Mouse (Mus musculus): ENCODE measurements around the gene Dusp8. TPM values are rescaled to one million over a fixed set of nuclear protein-coding genes. Genes with fewer than 3 reads are reported as not detected.

Dusp8 gene
- polyA plus RNA-seq, 1 experiment from 2014 or later, result 1.8 TPM

DNA sequence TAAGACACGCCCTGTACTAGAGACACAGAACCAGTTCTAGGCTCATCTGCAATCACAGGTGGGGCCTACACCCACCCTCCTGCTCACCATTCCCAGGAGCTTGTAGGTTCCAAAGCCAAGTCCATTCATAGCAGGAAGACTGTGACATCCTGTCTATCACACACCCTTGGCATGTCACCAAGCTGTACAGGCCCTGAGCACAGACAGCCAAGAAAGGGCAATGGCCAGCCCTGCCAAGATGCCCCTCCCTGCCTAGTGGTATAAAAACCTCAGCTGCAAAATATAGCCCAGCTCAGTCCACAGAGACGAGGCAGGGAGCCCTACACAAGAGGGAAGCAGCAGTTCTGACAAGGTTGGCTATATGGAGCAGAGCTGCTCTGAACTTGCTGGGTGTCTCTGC lies 61.4 kb downstream of the Dusp8 start:
- H3K9ac ChIP-seq (replicated peaks), result no peak overlapping the region
- DNase-seq, result no peak
- no peak for ATAC-seq
- H3K4me1 ChIP-seq (ENCODE audit: insufficient read depth), result no peaks in the 10 kb centered on the region; the same call in 1 of the 2 replicates
- no peak overlapping the region; the same call in 1 of the 2 replicates for H3K27ac ChIP-seq (ENCODE audit: low read depth)
- WGBS (ENCODE audit: insufficient replicate concordance), result 72% methylated on average over 2 of the region's 2 CpGs
- no peaks in the 10 kb centered on the region for H3K27me3 ChIP-seq (ENCODE audit: insufficient read depth, low read length)
- TF ChIP-seq EP300 (IDR thresholded peaks at IDR 0.05; ENCODE audit: low read depth), result no peak
- TF ChIP-seq CTCF (IDR thresholded peaks at IDR 0.05; ENCODE audit: low read depth), result no peak
- H3K4me3 ChIP-seq (ENCODE audit: low read depth, low read length), result no peak overlapping the region
- peaks cover 4% of the 10 kb centered on the region; the same call in 1 of the 2 replicates for H3K36me3 ChIP-seq (replicated peaks; ENCODE audit: insufficient read depth, low read length)
- no peaks in the 10 kb centered on the region for H3K9me3 ChIP-seq (ENCODE audit: low read length)
- no peak overlapping the region for H3K4me2 ChIP-seq (ENCODE audit: low read depth, low read length)

DNA sequence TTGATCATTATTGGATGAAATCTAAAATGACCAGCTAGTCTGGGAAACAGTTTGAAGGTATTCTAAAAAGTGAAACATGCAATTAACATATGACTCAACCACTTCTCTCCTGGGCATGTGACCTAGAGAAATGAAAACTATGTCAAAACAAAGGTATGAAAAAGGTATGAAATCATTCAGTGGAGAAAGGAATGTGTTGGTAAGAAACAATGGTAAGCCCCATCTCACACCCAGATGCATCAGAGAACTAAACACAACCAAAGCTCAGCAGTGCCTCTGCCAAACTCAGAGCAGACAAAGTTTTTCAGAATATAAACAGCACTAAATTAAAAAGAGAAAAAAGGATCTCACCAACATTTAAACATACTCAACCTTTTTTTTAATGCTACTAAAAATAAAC lies 65.6 kb downstream of the Dusp8 start:
- Histone ChIP-seq H3K27me3 (ENCODE audit: insufficient read depth, low read length) (no peaks in the 10 kb centered on the region), H3K9ac (replicated peaks) (no peak overlapping the region), H3K4me1 (ENCODE audit: insufficient read depth) (no peaks in the 10 kb centered on the region), H3K27ac (ENCODE audit: low read depth) (no peak overlapping the region), H3K9me3 (ENCODE audit: low read length) (no peaks in the 10 kb centered on the region), H3K36me3 (replicated peaks; ENCODE audit: insufficient read depth, low read length) (peaks cover 4% of the 10 kb centered on the region; the same call in 1 of the 2 replicates), H3K4me2 (ENCODE audit: low read depth, low read length) (no peak overlapping the region), H3K4me3 (ENCODE audit: low read depth, low read length) (no peak overlapping the region)
- ATAC-seq (no peak), DNase-seq (no peak)
- no peak for TF ChIP-seq CTCF (IDR thresholded peaks at IDR 0.05; ENCODE audit: low read depth)
- TF ChIP-seq EP300 (IDR thresholded peaks at IDR 0.05; ENCODE audit: low read depth), result no peak

Other genes with a start within 250 kb of the Dusp8 start
- 15.5 and 18.7 TPM in 2 replicates for gene Tollip, start 177.3 kb downstream of the Dusp8 start, polyA plus RNA-seq (2015; fragmentation: Nextera tagmentation; extraction: Ambion mirVana)
- gene Brsk2, start 146.1 kb downstream of the Dusp8 start, polyA plus RNA-seq (2015; fragmentation: Nextera tagmentation; extraction: Ambion mirVana), result 0.06 and 0.13 TPM in 2 replicates
- gene Mob2, start 34.8 kb downstream of the Dusp8 start, polyA plus RNA-seq (2015; fragmentation: Nextera tagmentation; extraction: Ambion mirVana), result 38.5 and 40.8 TPM in 2 replicates
- not detected in 2 replicates for gene Gm45618, start 24.9 kb upstream of the Dusp8 start, polyA plus RNA-seq (2015; fragmentation: Nextera tagmentation; extraction: Ambion mirVana)
- gene Gm39115, start 40.2 kb upstream of the Dusp8 start, polyA plus RNA-seq (2015; fragmentation: Nextera tagmentation; extraction: Ambion mirVana), result not detected in 2 replicates
- gene Gm45337, start 48.8 kb upstream of the Dusp8 start, polyA plus RNA-seq (2015; fragmentation: Nextera tagmentation; extraction: Ambion mirVana), result not detected in 2 replicates
- gene Gm29735, start 61.3 kb upstream of the Dusp8 start, polyA plus RNA-seq (2015; fragmentation: Nextera tagmentation; extraction: Ambion mirVana), result not detected in 2 replicates
- not detected in 2 replicates for gene Gm4553, start 69.9 kb upstream of the Dusp8 start, polyA plus RNA-seq (2015; fragmentation: Nextera tagmentation; extraction: Ambion mirVana)
- not detected in 2 replicates for gene Krtap5-2, start 80.2 kb upstream of the Dusp8 start, polyA plus RNA-seq (2015; fragmentation: Nextera tagmentation; extraction: Ambion mirVana)
- not detected in 2 replicates for gene Gm10153, start 94.5 kb upstream of the Dusp8 start, polyA plus RNA-seq (2015; fragmentation: Nextera tagmentation; extraction: Ambion mirVana)
- gene Krtap5-3, start 105.5 kb upstream of the Dusp8 start, polyA plus RNA-seq (2015; fragmentation: Nextera tagmentation; extraction: Ambion mirVana), result not detected in 2 replicates
- not detected in 2 replicates for gene Gm7579, start 116.0 kb upstream of the Dusp8 start, polyA plus RNA-seq (2015; fragmentation: Nextera tagmentation; extraction: Ambion mirVana)
- not detected in 2 replicates for gene Krtap5-5, start 134.1 kb upstream of the Dusp8 start, polyA plus RNA-seq (2015; fragmentation: Nextera tagmentation; extraction: Ambion mirVana)
- not detected in 2 replicates for gene Gm40460, start 145.2 kb upstream of the Dusp8 start, polyA plus RNA-seq (2015; fragmentation: Nextera tagmentation; extraction: Ambion mirVana)
- gene Gm2431, start 162.5 kb upstream of the Dusp8 start, polyA plus RNA-seq (2015; fragmentation: Nextera tagmentation; extraction: Ambion mirVana), result not detected in 2 replicates
- not detected in 2 replicates for gene Gm4559, start 178.5 kb upstream of the Dusp8 start, polyA plus RNA-seq (2015; fragmentation: Nextera tagmentation; extraction: Ambion mirVana)
- not detected in 2 replicates for gene Krtap5-1, start 201.3 kb upstream of the Dusp8 start, polyA plus RNA-seq (2015; fragmentation: Nextera tagmentation; extraction: Ambion mirVana)
- gene Krtap5-4, start 207.7 kb upstream of the Dusp8 start, polyA plus RNA-seq (2015; fragmentation: Nextera tagmentation; extraction: Ambion mirVana), result not detected in 2 replicates